Mouse (Mus musculus) heart, adult 2 months (tissue): Measurements from ENCODE around the gene Atp2b2.

ENCODE experiments used
- CTCF ChIP-seq: fragments of 200-600 bp; IDR thresholded peaks from 2 replicates; pipeline ENCODE4 v1.8.1; 2022; ENCODE audit warnings: antibody characterized with exemption, mild to moderate bottlenecking, moderate library complexity
- POLR2A ChIP-seq: fragments of 200-500 bp; IDR thresholded peaks from 2 replicates; pipeline ENCODE4 v1.6.1; 2011; ENCODE audit warnings: mild to moderate bottlenecking, low read depth, low read length, control low read depth; ENCODE audit not compliant: insufficient read depth

GRCm38 (mm10) chr6:113882396-113882795 is 160.0 kb downstream of the Atp2b2 start:
- TF ChIP-seq POLR2A, result no peak
- no peak for TF ChIP-seq CTCF
